Comparison of ENCODE assay signal across 21 mouse cellular contexts in the genomic region with DNA sequence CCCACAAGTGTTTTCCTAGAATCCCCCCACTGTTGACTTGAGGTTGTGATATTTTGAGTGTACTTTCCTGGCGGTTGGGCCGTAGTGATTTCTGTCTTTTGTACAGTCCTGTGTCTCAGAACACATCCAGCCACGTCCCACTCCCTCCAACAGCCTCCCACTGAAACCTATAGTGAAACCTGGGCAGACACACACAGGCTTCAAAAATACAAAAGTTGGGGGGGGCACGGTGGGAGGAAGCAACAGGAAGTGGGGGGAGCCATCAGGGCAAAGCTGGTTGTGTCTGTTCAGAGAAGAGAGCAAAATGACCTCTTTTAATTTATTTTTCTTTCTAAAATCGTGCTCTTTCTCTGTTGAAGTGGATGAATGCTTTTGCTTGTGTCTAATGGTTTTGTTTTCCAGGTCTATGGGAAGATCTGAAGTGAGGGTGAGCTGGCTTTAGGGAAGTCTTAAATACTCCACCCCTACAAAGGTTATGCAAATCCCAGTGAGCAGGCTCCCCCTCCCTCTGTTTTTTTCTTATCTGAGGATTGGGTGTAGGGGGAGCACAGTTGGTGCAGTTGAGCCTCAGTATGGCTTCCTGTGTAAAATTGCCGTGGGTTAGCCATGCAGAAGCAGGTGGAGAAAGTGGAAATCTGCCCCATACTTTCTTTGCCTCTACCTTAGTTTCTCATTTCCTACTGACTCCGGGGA.
A peak's percentile ranks its signal among the peaks of the same experiment; 100 is the strongest.
DNase-seq lines count a peak whose midpoint lies in the region; ATAC-seq and TF ChIP-seq lines count a peak whose summit lies in the region.
"Had no signal": no experiment of that assay in that cellular context is flagged by ENCODE, and none has a peak within 500 bp of the region (broad histone marks: within the 10 kb centered on the region; RNA-seq: fewer than 3 reads in every experiment).

No protein-coding gene starts in this region.

- no peaks in the 10 kb centered on the region for H3K27me3 ChIP-seq in liver, embryonic 11.5 days (replicated peaks; ENCODE audit: control insufficient read depth, insufficient read depth, low read length)
- H3K27me3 ChIP-seq in liver, embryonic 12.5 days (replicated peaks): no peaks in the 10 kb centered on the region
- no peaks in the 10 kb centered on the region for H3K27me3 ChIP-seq in G1E (ENCODE audit: insufficient read depth, low read length)
- H3K27me3 ChIP-seq: heart, embryonic 12.5 days; hindbrain, embryonic 13.5 days; kidney, embryonic 15.5 days; limb, embryonic 13.5 days; liver, embryonic 15.5 days; neural tube, embryonic 12.5 days had no signal

- no peak for TF ChIP-seq POLR2A in lung, adult 2 months (IDR thresholded peaks at IDR 0.05; ENCODE audit: borderline replicate concordance, extremely low read depth, low read depth, low read length)

- 68% methylated on average over 7 of the region's 7 CpGs for WGBS in liver, embryonic 11.5 days
- 53% methylated on average over 7 of the region's 7 CpGs for WGBS in liver, embryonic 12.5 days (ENCODE audit: insufficient replicate concordance)
- WGBS in lung, adult 2 months: 64% methylated on average over 7 of the region's 7 CpGs

- no peaks in the 10 kb centered on the region for H3K9me3 ChIP-seq in liver, embryonic 11.5 days (ENCODE audit: control insufficient read depth, low read length)
- H3K9me3 ChIP-seq in liver, embryonic 12.5 days (replicated peaks): no peaks in the 10 kb centered on the region
- H3K9me3 ChIP-seq in G1E (replicated peaks): no peaks in the 10 kb centered on the region
- H3K9me3 ChIP-seq: heart, embryonic 12.5 days; hindbrain, embryonic 13.5 days; kidney, embryonic 15.5 days; limb, embryonic 13.5 days; liver, embryonic 15.5 days; neural tube, embryonic 12.5 days had no signal

- H3K36me3 ChIP-seq in liver, embryonic 11.5 days (ENCODE audit: control insufficient read depth, insufficient read depth, low read length): no peaks in the 10 kb centered on the region
- no peaks in the 10 kb centered on the region for H3K36me3 ChIP-seq in liver, embryonic 12.5 days
- peaks cover 3% of the 10 kb centered on the region for H3K36me3 ChIP-seq in G1E (replicated peaks)
- H3K36me3 ChIP-seq: heart, embryonic 12.5 days; kidney, embryonic 15.5 days; limb, embryonic 13.5 days; liver, embryonic 15.5 days; neural tube, embryonic 12.5 days had no signal

- TF ChIP-seq CTCF in G1E (IDR thresholded peaks at IDR 0.05; ENCODE audit: low read depth, low read length): no peak
- TF ChIP-seq CTCF in lung, adult 2 months (IDR thresholded peaks at IDR 0.05; ENCODE audit: insufficient read depth, low read length): no peak

- peaks cover 19% of the 10 kb centered on the region for H3K4me1 ChIP-seq in liver, embryonic 11.5 days (replicated peaks; ENCODE audit: control insufficient read depth, insufficient read depth, low read length)
- peaks cover 34% of the 10 kb centered on the region for H3K4me1 ChIP-seq in liver, embryonic 12.5 days
- peaks cover 49% of the 10 kb centered on the region for H3K4me1 ChIP-seq in G1E (ENCODE audit: insufficient read depth, low read depth, low read length)
- H3K4me1 ChIP-seq in lung, adult 2 months (ENCODE audit: control insufficient read depth, insufficient read depth, low read length): no peaks in the 10 kb centered on the region
- H3K4me1 ChIP-seq: neural tube, embryonic 12.5 days had no signal

- DNase-seq in liver, embryonic 11.5 days (ENCODE audit: low spot score): no peak
- peak; percentile 22 for DNase-seq in G1E (ENCODE audit: low spot score)
- peak; percentile 56 for DNase-seq in induced T-regulatory cell, adult 2 months (ENCODE audit: low read depth)
- DNase-seq in thymus, postnatal 14 days: peak; percentile 36
- no peak for DNase-seq in ovary, postnatal 10 days (ENCODE audit: low spot score)
- no peak for DNase-seq in lung, postnatal 14 days
- DNase-seq in lung, adult 2 months: no peak
- DNase-seq: adrenal gland, adult 2 months; cerebellum, adult 2 months; heart, postnatal 14 days; lung, postnatal 10 days had no signal

- peak; percentile 57; the same call in 1 of the 2 replicates for ATAC-seq in liver, embryonic 11.5 days (replicated peaks; ENCODE audit: low FRiP score)
- ATAC-seq in liver, embryonic 12.5 days: no peak; the same call in 1 of the 2 replicates
- ATAC-seq in G1E (ENCODE audit: extremely low read depth, insufficient number of reproducible peaks, low FRiP score, poor library complexity, severe bottlenecking): no peak
- ATAC-seq: forebrain, embryonic 16.5 days; intestine, embryonic 16.5 days had no signal

- H3K9ac ChIP-seq in liver, embryonic 11.5 days (ENCODE audit: low read depth, low read length): no peak overlapping the region
- H3K9ac ChIP-seq in liver, embryonic 12.5 days: no peak overlapping the region
- H3K9ac ChIP-seq: heart, embryonic 12.5 days; hindbrain, embryonic 13.5 days; kidney, embryonic 15.5 days; limb, embryonic 13.5 days; liver, embryonic 15.5 days; neural tube, embryonic 12.5 days had no signal

- no peak overlapping the region; the same call in 1 of the 2 replicates for H3K27ac ChIP-seq in liver, embryonic 11.5 days (ENCODE audit: low read depth, low read length)
- H3K27ac ChIP-seq in liver, embryonic 12.5 days: no peak overlapping the region
- H3K27ac ChIP-seq: hindbrain, embryonic 13.5 days; kidney, embryonic 15.5 days; limb, embryonic 13.5 days; liver, embryonic 15.5 days; neural tube, embryonic 12.5 days had no signal

- peak overlapping the region; percentile 10; the same call in 1 of the 2 replicates for H3K4me2 ChIP-seq in liver, embryonic 11.5 days
- no peak overlapping the region for H3K4me2 ChIP-seq in liver, embryonic 12.5 days
- H3K4me2 ChIP-seq: heart, embryonic 12.5 days; hindbrain, embryonic 13.5 days; kidney, embryonic 15.5 days; limb, embryonic 13.5 days; liver, embryonic 15.5 days; midbrain, embryonic 11.5 days; neural tube, embryonic 12.5 days had no signal

- no peak overlapping the region for H3K4me3 ChIP-seq in liver, embryonic 11.5 days (ENCODE audit: low read depth, low read length)
- no peak overlapping the region for H3K4me3 ChIP-seq in liver, embryonic 12.5 days
- no peak overlapping the region; the same call in 1 of the 2 replicates for H3K4me3 ChIP-seq in G1E (ENCODE audit: low read depth, low read length)
- no peak overlapping the region for H3K4me3 ChIP-seq in lung, adult 2 months (replicated peaks; ENCODE audit: extremely low read depth, low read depth, low read length)
- H3K4me3 ChIP-seq: heart, embryonic 12.5 days; hindbrain, embryonic 13.5 days; kidney, embryonic 15.5 days; limb, embryonic 13.5 days; liver, embryonic 15.5 days; neural tube, embryonic 12.5 days had no signal

Comparison
In these comparisons a context has a peak if more than half of its experiments do, and no peak if none do; other contexts are left out.
1. DNase-seq: peak in G1E (single experiment), induced T-regulatory cell, adult 2 months (single experiment) and thymus, postnatal 14 days (single experiment); none in liver, embryonic 11.5 days (single experiment), ovary, postnatal 10 days (single experiment), lung, postnatal 14 days (single experiment) and lung, adult 2 months (single experiment).